Mouse (Mus musculus) retina, postnatal 1 day (tissue): ENCODE data around the gene 8030411F24Rik.
"Not testable (repeated sequence)": the region's sequence is repeated elsewhere in the genome, so short reads cannot be mapped to it uniquely, and the experiment has no call there.

Experiments used
- DNase-seq: peaks from one replicate; pipeline ENCODE4 v3.0.0-alpha.2; 2012

Gene 8030411F24Rik

DNA sequence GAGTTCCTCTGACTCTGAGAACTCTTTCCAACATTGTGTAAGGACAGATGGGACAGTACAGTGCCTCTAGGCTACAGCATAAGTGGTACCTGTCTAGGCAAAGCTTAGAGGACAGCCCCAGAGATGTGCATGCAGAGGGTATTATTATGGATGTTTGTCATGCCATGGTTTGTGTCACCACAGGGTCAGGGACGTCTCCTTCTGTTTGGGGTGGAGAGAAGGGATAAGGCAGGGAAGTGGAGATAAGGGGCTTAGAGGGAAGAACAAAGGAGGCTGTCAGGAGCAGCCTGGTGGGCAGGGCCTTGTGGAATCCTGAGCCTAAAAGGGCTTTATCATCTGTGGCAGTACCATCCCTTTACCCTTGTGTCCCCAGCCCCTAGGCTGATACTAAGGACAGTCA is at the start of gene 8030411F24Rik:
TSS of gene 8030411F24Rik (plus strand) at position 301 of the 400 bp plus-strand sequence.
- DNase-seq, result no peak

DNA sequence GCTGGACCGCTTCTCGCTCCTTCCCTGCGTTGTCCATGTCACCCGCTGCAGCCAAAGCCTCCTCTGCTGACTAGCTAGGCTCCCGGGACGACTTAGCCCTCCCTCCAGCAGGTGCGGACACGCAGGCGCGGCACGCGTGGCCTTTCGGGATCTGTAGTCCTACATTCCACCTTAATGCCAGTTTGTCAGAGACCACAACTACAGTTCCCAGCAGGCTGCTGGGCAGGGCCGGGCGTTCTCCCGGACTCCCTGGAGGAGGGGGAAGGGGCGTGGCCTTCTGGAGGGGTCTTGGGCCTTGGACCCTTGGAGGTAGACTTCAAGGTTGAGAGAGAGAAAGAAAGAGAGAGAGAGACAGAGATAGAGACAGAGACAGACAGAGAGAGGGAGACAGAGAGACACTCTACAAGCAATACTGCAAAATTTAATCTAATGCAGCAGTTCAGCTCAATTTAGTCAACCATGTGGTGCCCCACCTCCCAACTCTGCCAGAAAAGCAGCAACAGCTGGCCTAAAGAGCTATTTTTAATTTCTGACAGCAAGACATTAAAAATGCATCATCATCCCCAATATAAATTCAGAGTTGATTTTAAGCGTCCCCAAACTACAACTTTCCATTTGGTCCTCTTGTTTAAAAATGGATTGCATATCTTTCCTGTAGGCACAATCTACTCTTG is 49.3 kb upstream of the 8030411F24Rik start, which contains the start of gene Napb:
TSS of gene Napb (minus strand) at position 141 of the 674 bp plus-strand sequence.
- peak; percentile 96 for DNase-seq

DNA sequence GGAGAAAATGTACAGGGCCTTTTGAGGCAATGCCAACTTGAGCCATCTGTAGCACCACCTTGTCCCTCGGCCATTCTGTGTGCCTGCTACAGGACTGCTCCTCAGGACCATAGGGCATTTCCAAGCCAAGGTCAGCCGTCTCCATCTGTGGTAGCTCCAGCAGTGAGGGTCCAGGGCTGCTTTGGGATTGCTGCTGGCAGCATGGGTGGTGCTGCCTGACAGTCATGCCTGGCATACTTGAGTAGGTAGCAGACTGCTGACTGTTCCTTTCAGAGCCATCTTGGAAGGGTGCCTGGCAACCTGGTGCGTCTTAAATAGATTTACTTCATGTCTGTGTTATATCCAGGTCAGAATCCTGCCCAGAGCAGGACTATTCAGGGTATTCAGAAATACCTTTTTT is 38.8 kb upstream of the 8030411F24Rik start:
- no peak for DNase-seq

DNA sequence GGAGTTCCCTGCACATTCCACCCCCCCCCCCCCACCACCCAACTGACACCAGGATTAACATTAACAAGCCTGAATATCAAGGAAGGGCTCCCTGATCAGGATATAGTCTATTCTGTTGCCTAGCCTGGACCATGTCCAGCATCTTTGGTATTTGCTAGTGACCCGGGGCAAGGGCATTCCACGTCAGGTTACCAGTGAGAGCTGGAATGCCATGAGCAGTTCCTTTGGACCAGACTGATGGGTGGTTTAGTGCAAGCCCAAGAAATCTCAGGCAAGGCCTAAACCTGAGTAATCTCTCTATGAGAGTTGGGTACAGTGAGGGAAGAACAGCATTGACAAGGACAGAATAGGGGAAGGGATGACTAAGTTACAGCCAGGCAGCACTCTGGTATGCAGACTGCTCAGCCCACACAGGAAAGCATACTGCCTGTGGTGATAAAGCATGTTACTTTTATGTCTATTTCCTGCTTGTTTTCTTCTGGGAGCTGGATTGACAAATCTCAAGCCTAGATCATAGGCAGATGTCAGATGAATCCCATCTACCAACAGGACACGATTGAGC is 37.9 kb upstream of the 8030411F24Rik start:
- DNase-seq, result no peak

DNA sequence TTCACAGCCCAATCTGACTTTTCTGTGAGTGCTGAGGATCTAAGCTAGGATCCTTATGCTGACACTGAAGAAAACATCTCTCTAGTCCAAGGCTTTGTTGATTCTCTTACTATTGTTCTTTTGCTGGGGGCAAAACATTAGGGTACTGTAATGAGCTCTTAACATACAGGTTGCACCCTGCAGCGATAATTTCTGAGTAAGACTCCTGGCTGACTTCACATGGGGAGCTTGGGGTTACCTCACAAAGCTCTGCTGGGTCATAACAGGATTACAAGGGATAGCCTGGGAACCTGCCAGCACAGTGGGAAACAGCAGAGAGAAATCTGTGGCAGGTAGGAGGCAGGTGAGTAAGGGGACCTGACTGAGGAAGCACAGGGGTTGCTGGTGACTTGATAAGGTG is 31.8 kb upstream of the 8030411F24Rik start, which contains the start of gene Cstl1:
TSS of gene Cstl1 (plus strand) at position 301 of the 400 bp plus-strand sequence.
- no peak for DNase-seq

DNA sequence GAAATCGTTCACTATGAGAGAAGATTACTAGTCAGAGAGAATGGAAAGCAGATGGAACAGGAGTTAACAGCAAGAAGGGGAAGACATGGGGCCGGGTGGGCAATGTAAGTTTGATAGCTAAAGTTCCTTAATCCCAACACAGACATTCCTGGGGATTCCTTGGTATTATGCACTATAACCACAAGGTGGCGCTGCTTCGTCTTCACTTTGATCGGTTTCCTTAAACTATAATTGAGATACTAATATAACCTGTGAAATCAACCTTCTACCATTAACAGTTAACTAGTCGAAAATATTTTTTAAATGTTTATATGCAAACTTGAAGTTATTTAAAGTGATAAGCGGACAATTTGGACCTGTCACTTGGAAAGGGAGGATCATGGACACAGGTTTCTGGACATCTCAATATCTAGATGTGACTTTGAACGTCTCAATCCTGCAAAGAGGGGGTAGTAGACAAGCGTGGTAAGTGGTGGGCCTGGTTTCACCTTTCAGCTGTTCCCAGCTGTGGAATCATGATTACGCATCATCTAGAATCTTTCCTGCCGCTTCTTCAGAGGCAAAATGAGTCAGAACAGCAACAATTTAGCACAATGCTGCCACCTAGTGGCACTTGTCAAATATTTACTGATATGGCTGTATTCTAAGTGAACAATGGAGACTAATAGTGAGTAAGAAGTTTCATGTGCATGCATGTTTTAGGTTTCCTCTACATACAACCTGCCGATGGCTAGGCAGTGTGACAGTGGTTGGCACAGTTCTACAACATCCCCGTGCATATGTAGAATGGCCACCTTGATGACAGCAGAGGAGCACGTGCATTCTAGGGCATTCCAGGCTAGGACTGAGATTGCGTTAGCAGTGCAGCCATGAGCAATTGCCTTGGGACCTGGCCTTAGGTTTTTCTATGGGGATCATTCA is 29.7 kb upstream of the 8030411F24Rik start:
- DNase-seq, result peak; percentile 90

DNA sequence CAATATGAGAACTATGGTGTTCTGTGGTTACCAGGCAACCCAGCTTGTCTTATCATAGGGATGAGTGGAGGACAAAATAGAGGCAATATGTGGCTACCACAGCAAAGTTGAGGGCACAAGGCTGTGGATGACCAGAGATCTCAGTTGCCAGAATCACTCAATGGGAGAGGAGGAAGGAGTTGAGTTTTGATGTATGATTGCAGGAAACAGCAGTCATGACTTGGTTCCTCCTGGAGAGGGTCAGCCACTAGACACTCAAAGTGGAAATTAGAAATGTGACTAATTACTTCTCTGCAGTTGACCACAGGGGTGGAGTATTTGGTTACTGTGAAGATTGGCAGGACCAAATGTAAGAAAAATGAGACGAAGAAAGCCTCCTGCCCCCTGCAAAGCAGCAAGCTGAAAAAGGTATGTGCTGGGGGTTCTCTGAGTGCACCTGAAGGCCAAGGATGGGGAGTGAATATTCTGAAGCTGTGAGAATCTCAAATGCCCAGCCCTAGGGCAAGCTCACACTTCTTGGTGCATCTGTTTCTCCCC is 27.4 kb upstream of the 8030411F24Rik start:
- no peak for DNase-seq

DNA sequence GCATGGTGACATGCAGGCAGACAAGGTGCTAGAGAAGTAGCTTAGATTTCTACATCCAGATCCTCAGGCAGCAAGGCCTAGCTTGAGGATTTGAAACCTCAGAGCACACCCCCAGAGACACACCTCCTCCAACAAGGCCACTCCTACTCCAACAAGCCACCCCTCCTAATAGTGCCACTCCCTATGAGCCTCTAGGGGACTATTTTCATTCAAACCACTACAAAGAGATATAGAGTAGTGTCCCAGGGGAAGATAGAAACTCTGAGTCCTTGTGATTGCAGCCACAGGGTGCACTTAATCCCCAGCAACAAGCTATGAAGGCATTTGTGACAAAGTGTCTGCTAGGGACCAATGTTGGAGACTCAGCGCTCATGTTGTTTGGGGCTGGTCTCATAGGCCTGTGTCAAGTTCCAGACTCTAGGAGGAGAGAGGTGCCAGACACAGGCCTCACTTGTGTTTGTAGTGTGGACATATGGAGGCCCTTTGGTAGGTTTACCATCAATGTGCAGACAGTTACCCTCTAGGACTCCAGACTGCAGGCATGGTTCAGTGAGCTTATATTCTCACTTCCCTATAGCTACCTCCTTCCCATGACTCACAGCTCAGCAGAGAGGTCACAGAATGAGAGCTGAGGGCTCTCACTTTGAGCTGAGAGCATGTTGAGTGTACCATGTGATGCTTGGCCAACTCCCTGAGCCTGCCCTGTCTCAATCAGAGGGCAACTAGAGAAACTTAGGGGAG is 18.0 kb upstream of the 8030411F24Rik start:
- DNase-seq, result no peak

DNA sequence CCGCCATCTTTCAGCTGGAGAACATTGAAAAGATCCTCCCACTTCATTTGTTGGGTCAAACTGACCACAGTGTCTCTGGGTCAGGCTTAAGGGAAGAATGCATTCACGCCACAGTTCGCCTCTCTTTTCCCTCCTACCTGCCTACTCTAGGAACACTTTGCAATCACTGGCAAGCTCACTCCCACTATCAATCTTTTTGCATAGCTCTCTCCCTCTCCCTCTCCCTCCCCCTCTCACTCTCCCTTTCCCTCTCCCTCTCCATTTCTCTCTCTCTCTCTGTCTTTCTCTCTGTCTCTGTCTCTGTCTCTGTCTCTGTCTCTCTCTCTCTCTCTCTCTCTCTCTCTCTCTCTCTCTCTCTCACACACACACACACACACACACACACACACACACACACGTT is 10.4 kb upstream of the 8030411F24Rik start, which contains the start of gene Cst11:
TSS of gene Cst11 (minus strand) at position 101 of the 400 bp plus-strand sequence.
- not testable (repeated sequence) for DNase-seq

DNA sequence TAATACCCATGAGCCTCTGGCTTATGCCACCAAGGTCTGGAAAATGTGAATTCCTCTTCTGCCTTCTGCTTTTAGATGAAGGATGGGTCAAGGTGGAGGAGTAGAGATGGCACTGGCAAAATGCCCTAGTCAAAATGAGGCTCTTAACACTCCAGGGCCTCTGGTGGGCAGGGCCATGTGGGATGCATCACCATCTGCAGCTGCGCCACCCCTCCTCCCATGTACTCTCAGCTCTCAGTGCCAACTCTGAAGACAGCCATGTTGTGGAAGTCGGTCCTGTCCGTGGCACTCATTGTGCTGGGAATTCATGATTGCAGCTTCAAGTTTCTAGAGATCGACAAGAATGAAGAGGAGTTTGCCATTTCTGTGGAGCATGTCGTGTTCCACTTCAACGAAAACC is 7.3 kb downstream of the 8030411F24Rik start, which contains the start of gene Cst12:
TSS of gene Cst12 (plus strand) at position 220 of the 400 bp plus-strand sequence.
- no peak for DNase-seq

DNA sequence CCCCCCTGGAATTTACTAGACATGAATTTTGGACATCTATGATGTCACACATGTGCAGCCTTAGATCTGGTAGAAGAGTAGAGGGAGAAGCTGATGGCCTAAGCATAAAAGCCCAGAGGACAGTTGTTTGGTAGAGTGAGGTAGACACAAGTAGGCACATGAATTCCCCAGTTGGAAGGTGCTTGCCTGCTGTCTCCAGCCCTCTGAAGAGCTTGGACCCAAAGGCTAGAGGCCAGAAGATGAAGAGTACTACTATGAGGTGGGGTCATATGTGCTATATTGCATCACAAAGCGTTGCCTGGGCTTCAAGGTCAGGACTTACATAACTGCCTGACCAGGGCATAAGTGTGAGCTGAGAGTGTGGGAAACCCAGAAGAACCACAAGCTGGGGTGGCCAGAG is 16.7 kb downstream of the 8030411F24Rik start, which contains the start of gene Cst8:
TSS of gene Cst8 (plus strand) at position 301 of the 400 bp plus-strand sequence.
- DNase-seq, result no peak

DNA sequence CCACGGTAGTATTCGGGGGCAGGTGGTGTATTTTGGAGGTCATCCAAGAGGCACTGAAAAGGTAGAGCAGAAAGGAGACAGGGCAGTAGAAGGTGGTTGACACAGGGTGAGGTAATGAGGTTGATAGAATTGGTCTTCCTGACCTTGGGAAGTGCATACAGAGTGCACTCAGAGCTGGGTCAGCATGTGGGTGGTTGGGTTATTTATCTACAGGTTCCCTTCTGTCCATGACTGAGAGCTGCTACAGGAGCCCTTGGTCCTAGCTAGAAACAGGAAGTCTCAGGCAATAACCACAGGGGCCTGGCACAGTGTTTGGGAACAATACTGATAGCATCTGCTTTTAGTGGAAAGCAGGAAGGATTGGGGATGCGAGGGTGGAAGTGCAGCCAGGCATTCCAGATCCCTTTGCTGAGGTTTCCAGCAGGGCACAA is 19.7 kb downstream of the 8030411F24Rik start:
- DNase-seq, result no peak

DNA sequence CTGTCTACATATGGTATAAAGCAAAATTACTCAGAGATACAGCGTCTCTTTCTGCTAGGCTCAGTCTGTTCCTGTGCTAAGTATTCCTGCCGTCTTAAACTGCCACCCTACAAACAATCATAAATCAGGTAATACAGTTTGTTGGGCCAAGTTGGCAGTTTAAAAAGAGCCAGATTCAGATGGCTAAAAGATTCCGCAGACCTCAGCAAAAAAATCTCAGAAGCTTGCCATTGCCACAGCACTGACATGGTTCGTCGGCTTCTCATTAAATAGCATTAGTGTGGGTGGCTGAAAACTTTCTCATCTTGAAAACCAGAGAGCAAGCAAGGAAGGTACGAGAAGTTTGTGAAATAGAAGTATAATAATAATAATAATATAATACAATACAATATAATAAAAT is 24.9 kb downstream of the 8030411F24Rik start:
- no peak for DNase-seq

DNA sequence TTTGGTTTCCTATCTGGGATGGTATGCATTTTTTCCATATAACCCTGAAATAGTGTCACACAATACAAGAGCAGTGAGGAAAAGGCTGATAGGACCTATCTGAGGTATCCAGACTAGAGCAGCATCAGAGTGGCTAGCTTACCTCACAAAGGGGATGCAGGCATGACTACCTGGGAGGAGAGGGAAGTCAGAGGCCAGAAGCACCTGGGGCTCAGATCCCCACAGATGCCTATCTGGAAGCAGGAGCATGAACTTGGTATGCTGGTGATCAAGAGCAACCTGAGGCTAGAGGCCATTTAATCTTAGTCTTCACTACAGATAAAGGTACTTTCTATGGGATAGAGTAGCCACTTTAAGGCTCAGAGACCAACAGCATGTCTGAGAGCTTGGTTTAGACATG is 38.1 kb downstream of the 8030411F24Rik start, which contains the start of gene Cst13:
TSS of gene Cst13 (plus strand) at position 173 of the 400 bp plus-strand sequence.
- no peak for DNase-seq

DNA sequence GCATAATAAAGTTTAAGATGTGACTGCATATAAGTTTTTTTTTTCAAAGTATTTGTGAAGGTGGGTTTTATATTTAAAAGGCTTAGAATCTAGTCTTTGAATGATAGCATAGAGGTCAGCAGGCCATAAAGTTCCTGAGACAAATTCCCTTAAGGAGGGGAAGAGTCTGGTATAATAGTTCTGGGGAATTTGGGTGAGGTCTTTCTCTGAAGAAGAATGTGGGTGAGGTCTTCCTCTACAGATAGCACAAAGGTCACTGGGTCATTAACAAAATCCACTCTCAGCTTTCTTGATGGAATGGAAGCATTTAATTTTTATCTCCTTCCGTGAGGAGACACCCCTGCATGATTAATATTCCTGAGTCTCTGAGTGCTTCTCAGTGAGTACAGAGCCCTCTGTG is 44.2 kb downstream of the 8030411F24Rik start:
- DNase-seq, result no peak

DNA sequence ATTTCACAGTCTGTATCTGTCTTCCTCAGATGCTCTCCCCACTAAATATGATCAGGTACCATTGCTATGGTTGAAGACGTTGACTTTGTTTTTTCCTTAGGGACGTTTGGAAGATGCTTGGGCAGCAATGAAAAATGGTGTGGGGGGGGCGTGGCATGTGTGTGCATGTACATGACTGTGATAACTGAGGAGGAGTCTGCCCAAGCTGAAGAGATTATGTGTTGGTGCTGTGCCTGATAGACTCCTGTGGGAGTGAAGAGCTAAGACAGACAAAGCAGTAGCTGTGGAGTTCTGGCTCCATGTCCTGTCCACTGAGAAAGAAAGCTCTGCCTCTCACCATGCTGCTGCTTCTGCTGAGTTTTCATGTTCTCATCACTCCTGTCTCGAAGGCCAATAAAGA is 53.1 kb downstream of the 8030411F24Rik start, which contains the start of gene Cst9:
TSS of gene Cst9 (plus strand) at position 236 of the 400 bp plus-strand sequence.
- DNase-seq, result no peak
